Mouse (Mus musculus): ENCODE measurements around the gene Gm45015.

DNA sequence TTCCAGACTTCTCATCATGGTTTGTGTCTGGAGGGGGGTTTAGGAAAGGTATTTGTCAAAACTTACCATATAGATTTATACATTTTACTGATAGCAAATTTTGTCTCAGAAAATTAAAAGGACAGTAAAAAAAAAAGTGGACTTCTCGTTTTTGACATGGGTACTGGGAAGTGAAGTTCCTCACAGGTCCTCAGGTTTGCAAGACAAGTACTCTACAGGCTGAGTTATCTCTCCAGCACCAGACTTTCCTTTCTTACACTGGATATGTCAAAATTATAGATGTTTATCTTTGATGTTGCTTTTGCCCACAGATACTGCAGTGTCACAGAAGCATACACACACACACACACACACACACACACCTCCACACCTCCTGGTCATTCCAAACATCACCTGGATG, 4.8 kb upstream of the Gm45015 start:
- TF ChIP-seq CTCF (conservative IDR thresholded peaks at IDR 0.05; ENCODE audit: insufficient read depth, insufficient read length, low read depth, low read length) (no peak), POLR2A (IDR thresholded peaks at IDR 0.05; ENCODE audit: low read depth, low read length) (no peak)

Data from kidney, adult 2 months (tissue).